1 mouse cellular context compared by ENCODE assay signal in genomic region chr14:118699963-118700362, GRCm38 (mm10).
A peak's percentile ranks its signal among the peaks of the same experiment; 100 is the strongest.
TF ChIP-seq lines count a peak whose summit lies in the region.

No protein-coding gene starts in this region.

TF ChIP-seq in CH12.LX, 34 proteins besides CTCF, POLR2A, EP300 and RAD21 (continued from another document):
- no peak for TF ChIP-seq JUN (IDR thresholded peaks at IDR 0.05; ENCODE audit: insufficient read depth, low read depth, low read length)
- no peak for TF ChIP-seq KAT2A (IDR thresholded peaks at IDR 0.05; ENCODE audit: insufficient replicate concordance, low read length)
- 0 out of 2 replicates have a peak, but pooled peaks have one; percentile 13 for TF ChIP-seq MYC (IDR thresholded peaks at IDR 0.05; ENCODE audit: low read depth, low read length)
- no peak for TF ChIP-seq CHD1 (IDR thresholded peaks at IDR 0.05; ENCODE audit: low read depth, low read length)
